19 mouse cellular contexts compared by ENCODE assay signal in the genomic region with DNA sequence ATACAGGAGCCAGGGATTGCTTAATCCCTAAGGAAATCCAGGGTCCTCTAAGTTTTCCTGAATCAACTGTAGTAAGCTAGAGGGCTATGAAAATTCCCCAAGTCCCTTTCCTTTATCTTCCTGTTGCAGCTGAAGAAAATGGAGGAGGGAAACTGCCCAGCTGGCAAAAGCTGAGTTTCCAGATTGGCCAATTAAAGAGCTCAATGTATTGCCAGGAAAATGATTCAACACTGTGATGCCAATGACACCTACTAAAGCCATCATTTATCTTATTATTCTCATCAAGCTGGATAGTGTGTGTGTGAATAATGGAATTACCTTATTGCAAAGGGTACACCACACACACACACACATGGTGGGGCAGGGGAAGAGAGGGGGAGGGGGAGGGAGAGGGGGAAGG. TPM values are rescaled to one million over a fixed set of nuclear protein-coding genes. Genes with fewer than 3 reads are reported as not detected.
DNase-seq lines count a peak whose midpoint lies in the region; ATAC-seq lines count a peak whose summit lies in the region.
"Had no signal": no experiment of that assay in that cellular context is flagged by ENCODE, and none has a peak within 500 bp of the region (broad histone marks: within the 10 kb centered on the region; RNA-seq: fewer than 3 reads in every experiment).

No protein-coding gene starts in this region.

- H3K9me3 ChIP-seq in forebrain, embryonic 13.5 days (replicated peaks), result no peaks in the 10 kb centered on the region
- H3K9me3 ChIP-seq in forebrain, embryonic 11.5 days (ENCODE audit: control insufficient read depth, low read length), result no peaks in the 10 kb centered on the region
- H3K9me3 ChIP-seq in forebrain, embryonic 16.5 days (ENCODE audit: control insufficient read depth, low read length), result no peaks in the 10 kb centered on the region
- H3K9me3 ChIP-seq: embryonic facial prominence, embryonic 12.5 days; heart, embryonic 13.5 days; hindbrain, embryonic 15.5 days had no signal

- ATAC-seq in forebrain, embryonic 13.5 days, result 0 out of 2 replicates have a peak, but pooled peaks have one; percentile 30
- ATAC-seq in forebrain, embryonic 11.5 days (replicated peaks; ENCODE audit: low FRiP score), result no peak
- peak; percentile 72 for ATAC-seq in forebrain, embryonic 16.5 days
- no peak for ATAC-seq in megakaryocyte-erythroid progenitor cell, adult 5-6 weeks (replicated peaks; ENCODE audit: low FRiP score, low TSS enrichment, poor library complexity, severe bottlenecking)
- ATAC-seq: intestine, embryonic 16.5 days had no signal

- H3K27ac ChIP-seq in forebrain, embryonic 13.5 days, result no peak overlapping the region
- no peak overlapping the region for H3K27ac ChIP-seq in forebrain, embryonic 11.5 days (ENCODE audit: low read depth, low read length)
- H3K27ac ChIP-seq in forebrain, embryonic 16.5 days (ENCODE audit: low read length), result no peak overlapping the region
- H3K27ac ChIP-seq: embryonic facial prominence, embryonic 12.5 days; heart, embryonic 13.5 days; hindbrain, embryonic 15.5 days had no signal

- H3K4me3 ChIP-seq in forebrain, embryonic 13.5 days, result no peak overlapping the region
- no peak overlapping the region for H3K4me3 ChIP-seq in forebrain, embryonic 11.5 days (ENCODE audit: low read depth, low read length)
- H3K4me3 ChIP-seq in forebrain, embryonic 16.5 days (replicated peaks; ENCODE audit: low read length), result no peak overlapping the region
- H3K4me3 ChIP-seq: embryonic facial prominence, embryonic 12.5 days; heart, embryonic 13.5 days; hindbrain, embryonic 15.5 days had no signal

- no peak overlapping the region for H3K4me2 ChIP-seq in forebrain, embryonic 13.5 days
- H3K4me2 ChIP-seq in forebrain, embryonic 11.5 days (ENCODE audit: low read depth, low read length, severe bottlenecking), result no peak overlapping the region
- H3K4me2 ChIP-seq in forebrain, embryonic 16.5 days (ENCODE audit: low read length), result no peak overlapping the region
- H3K4me2 ChIP-seq: embryonic facial prominence, embryonic 12.5 days; heart, embryonic 13.5 days; hindbrain, embryonic 15.5 days had no signal

- no peak for DNase-seq in forebrain, embryonic 11.5 days (ENCODE audit: low spot score)
- peak; percentile 22 for DNase-seq in layer of hippocampus, adult 11-12 months (ENCODE audit: low spot score)
- DNase-seq in layer of hippocampus, postnatal 36 days, result no peak
- peak; percentile 37 for DNase-seq in brain, adult 2 months (ENCODE audit: low read depth, low spot score)
- DNase-seq in urinary bladder, postnatal 25 days (ENCODE audit: low spot score), result no peak
- DNase-seq: adrenal gland, postnatal 10 days; cerebellum, adult 2 months; cerebellum, postnatal 14 days; gastrocnemius, postnatal 10 days; heart, postnatal 36 days; kidney, adult 2 months had no signal

- no peaks in the 10 kb centered on the region for H3K27me3 ChIP-seq in forebrain, embryonic 13.5 days
- no peaks in the 10 kb centered on the region for H3K27me3 ChIP-seq in forebrain, embryonic 11.5 days (ENCODE audit: control insufficient read depth, insufficient read depth, low read length)
- no peaks in the 10 kb centered on the region for H3K27me3 ChIP-seq in forebrain, embryonic 16.5 days (replicated peaks; ENCODE audit: control insufficient read depth, insufficient read depth, low read length)
- H3K27me3 ChIP-seq: CH12.LX; embryonic facial prominence, embryonic 12.5 days; heart, embryonic 13.5 days; hindbrain, embryonic 15.5 days had no signal

- no peaks in the 10 kb centered on the region for H3K36me3 ChIP-seq in forebrain, embryonic 13.5 days (ENCODE audit: poor library complexity, severe bottlenecking)
- H3K36me3 ChIP-seq in forebrain, embryonic 11.5 days (ENCODE audit: control insufficient read depth, insufficient read depth, low read length), result no peaks in the 10 kb centered on the region
- H3K36me3 ChIP-seq in forebrain, embryonic 16.5 days (ENCODE audit: control insufficient read depth, insufficient read depth), result no peaks in the 10 kb centered on the region
- H3K36me3 ChIP-seq: embryonic facial prominence, embryonic 12.5 days; heart, embryonic 13.5 days; hindbrain, embryonic 15.5 days had no signal

- no peak overlapping the region for H3K9ac ChIP-seq in forebrain, embryonic 13.5 days
- H3K9ac ChIP-seq in forebrain, embryonic 11.5 days (ENCODE audit: low read length), result no peak overlapping the region
- no peak overlapping the region for H3K9ac ChIP-seq in forebrain, embryonic 16.5 days (replicated peaks; ENCODE audit: low read depth, low read length)
- H3K9ac ChIP-seq: embryonic facial prominence, embryonic 12.5 days; heart, embryonic 13.5 days; hindbrain, embryonic 15.5 days had no signal

- H3K4me1 ChIP-seq in forebrain, embryonic 13.5 days, result no peaks in the 10 kb centered on the region
- H3K4me1 ChIP-seq in forebrain, embryonic 11.5 days (replicated peaks; ENCODE audit: control insufficient read depth, insufficient read depth, low read length), result no peaks in the 10 kb centered on the region
- no peaks in the 10 kb centered on the region for H3K4me1 ChIP-seq in forebrain, embryonic 16.5 days (replicated peaks; ENCODE audit: control insufficient read depth, insufficient read depth, low read length)
- H3K4me1 ChIP-seq: embryonic facial prominence, embryonic 12.5 days; heart, embryonic 13.5 days; hindbrain, embryonic 15.5 days had no signal

RNA-seq across cellular contexts. Expression of a gene that starts 22.0 kb away (rescaled TPM):
- 26.9 and 30.5 TPM in 2 replicates for polyA plus RNA-seq in forebrain, embryonic 13.5 days (2015; fragmentation: Nextera tagmentation; extraction: Ambion mirVana)
- 44.7 and 46.4 TPM in 2 replicates for polyA plus RNA-seq in forebrain, embryonic 11.5 days (2014; fragmentation: Nextera tagmentation; extraction: Ambion mirVana)
- total RNA-seq in layer of hippocampus, postnatal 36 days (2021), result 10 to 100 TPM; 39.8 to 42.6 TPM
- 39.8 and 40.9 TPM in 2 replicates for polyA plus RNA-seq in forebrain, embryonic 16.5 days (2015; fragmentation: Nextera tagmentation; extraction: Ambion mirVana)
- total RNA-seq in megakaryocyte-erythroid progenitor cell, adult 5-6 weeks (2014; fragmentation: Nextera tagmentation), result 18.2 and 26.3 TPM in 2 replicates
- total RNA-seq in megakaryocyte-erythroid progenitor cell, adult 5-6 weeks (2017), result 8.7 and 13.3 TPM in 2 replicates

Comparison
In these comparisons a context has a peak if more than half of its experiments do, and no peak if none do; other contexts are left out.
1. ATAC-seq: peak in forebrain, embryonic 13.5 days (single experiment) and forebrain, embryonic 16.5 days (single experiment); none in forebrain, embryonic 11.5 days (single experiment) and megakaryocyte-erythroid progenitor cell, adult 5-6 weeks (single experiment).
2. DNase-seq: peak in layer of hippocampus, adult 11-12 months (single experiment) and brain, adult 2 months (single experiment); none in forebrain, embryonic 11.5 days (single experiment), layer of hippocampus, postnatal 36 days (0 of 2) and urinary bladder, postnatal 25 days (single experiment).